Mouse (Mus musculus) hindbrain, postnatal 0 days (tissue): ENCODE data around the gene Nup133. TPM values are rescaled to one million over a fixed set of nuclear protein-coding genes. Genes with fewer than 3 reads are reported as not detected.

Source experiments
- ATAC-seq: fragments of 200-750 bp; cut with Nextera tagmentation; 2 replicates; pipeline ENCODE4 v1.8.0; 2017; ENCODE audit warnings: mild to moderate bottlenecking, moderate TSS enrichment, moderate library complexity
- DNase-seq: peaks from one replicate; pipeline ENCODE4 v3.0.0-alpha.2; 2015; ENCODE audit warnings: low spot score
- H3K27ac ChIP-seq: fragments of 300-500 bp; sonication (generic); 2 replicates; pipeline ENCODE4 v1.5.1; 2014; ENCODE audit warnings: mild to moderate bottlenecking
- H3K27me3 ChIP-seq: fragments of 300-500 bp; sonication (generic); 2 replicates; pipeline ENCODE4 v1.6.1; 2014; ENCODE audit warnings: low read length, mixed read lengths; ENCODE audit not compliant: insufficient read depth
- H3K36me3 ChIP-seq: fragments of 300-500 bp; sonication (generic); 2 replicates; pipeline ENCODE4 v1.6.1; 2014; ENCODE audit warnings: low read length, mixed read lengths; ENCODE audit not compliant: insufficient read depth
- H3K4me1 ChIP-seq: fragments of 300-500 bp; sonication (generic); 2 replicates; pipeline ENCODE4 v1.6.1; 2014; ENCODE audit warnings: antibody characterized with exemption, low read length, mixed read lengths; ENCODE audit not compliant: insufficient read depth
- H3K4me2 ChIP-seq: fragments of 300-500 bp; sonication (generic); 2 replicates; pipeline ENCODE4 v1.6.1; 2014; ENCODE audit warnings: low read depth, mild to moderate bottlenecking, low read length, moderate library complexity, mixed read lengths
- H3K4me3 ChIP-seq: fragments of 300-500 bp; sonication (generic); 2 replicates; pipeline ENCODE4 v1.5.1; 2014; ENCODE audit warnings: low read length
- H3K9ac ChIP-seq: fragments of 300-500 bp; sonication (generic); replicated peaks from 2 replicates; pipeline ENCODE4 v1.6.1; 2014; ENCODE audit warnings: mild to moderate bottlenecking, low read length, moderate library complexity, mixed read lengths
- H3K9me3 ChIP-seq: fragments of 300-500 bp; sonication (generic); 2 replicates; pipeline ENCODE4 v1.6.1; 2016; ENCODE audit warnings: low read length, mixed read lengths
- CTCF ChIP-seq: IDR thresholded peaks from 2 replicates; pipeline ENCODE4 v1.5.1; 2016; ENCODE audit warnings: antibody characterized with exemption, control low read depth, low read depth
- WGBS: fragments of 180-500 bp; shearing (Covaris S2); extraction: QIAGEN DNeasy Blood & Tissue Kit; methylation state at CpG from one replicate; pipeline ENCODE4 v1.1.7; 2014; 5-methylcytosine and 5-hydroxymethylcytosine counted together
- polyA plus RNA-seq: library from polyadenylated mRNA; unstranded; fragments of >200 nt; fragmentation: Nextera tagmentation; extraction: Ambion mirVana; gene quantifications from 2 replicates; pipeline ENCODE4 v1.2.1, GENCODE M21; 2015
- total RNA-seq: library from RNA; depleted of rRNA; stranded (reverse); fragments of >200 nt; gene quantifications from 2 replicates; pipeline ENCODE4 v1.2.3, GENCODE M21; 2014

Gene Nup133
- total and polyA plus RNA-seq, 2 experiments from 2014 or later: 15.4 to 36.3 TPM

GRCm38 (mm10) chr8:123925671-123926070, 23.4 kb downstream of the Nup133 start:
- Histone ChIP-seq H3K9ac (no peak overlapping the region), H3K4me2 (no peak overlapping the region), H3K4me1 (no peaks in the 10 kb centered on the region), H3K27me3 (no peaks in the 10 kb centered on the region), H3K9me3 (no peaks in the 10 kb centered on the region), H3K4me3 (no peak overlapping the region), H3K27ac (no peak overlapping the region), H3K36me3 (peaks cover 53% of the 10 kb centered on the region)
- ATAC-seq (no peak), DNase-seq (no peak)
- TF ChIP-seq CTCF: no peak
- 95% methylated on average over 3 of the region's 3 CpGs for WGBS

GRCm38 (mm10) chr8:123924719-123925118, 24.3 kb downstream of the Nup133 start:
- Histone ChIP-seq H3K36me3 (peaks cover 53% of the 10 kb centered on the region), H3K9ac (no peak overlapping the region), H3K9me3 (no peaks in the 10 kb centered on the region), H3K4me3 (no peak overlapping the region), H3K4me2 (no peak overlapping the region), H3K27ac (no peak overlapping the region), H3K27me3 (no peaks in the 10 kb centered on the region), H3K4me1 (no peaks in the 10 kb centered on the region)
- peak; percentile 94 for ATAC-seq
- 16% methylated on average over 2 of the region's 2 CpGs for WGBS
- TF ChIP-seq CTCF: peak; percentile 97
- DNase-seq: peak; percentile 90

GRCm38 (mm10) chr8:123914635-123915034, 34.4 kb downstream of the Nup133 start:
- peaks cover 74% of the 10 kb centered on the region for H3K36me3 ChIP-seq
- no peaks in the 10 kb centered on the region for H3K4me1 ChIP-seq
- no peak overlapping the region for H3K4me3 ChIP-seq
- no peak for DNase-seq
- H3K9ac ChIP-seq: no peak overlapping the region
- ATAC-seq: no peak
- H3K27me3 ChIP-seq: no peaks in the 10 kb centered on the region
- TF ChIP-seq CTCF: no peak
- WGBS: 93% methylated on average over 3 of the region's 3 CpGs
- H3K27ac ChIP-seq: no peak overlapping the region
- H3K9me3 ChIP-seq: no peaks in the 10 kb centered on the region
- H3K4me2 ChIP-seq: no peak overlapping the region

GRCm38 (mm10) chr8:123912265-123912664, 36.8 kb downstream of the Nup133 start:
- H3K4me1 ChIP-seq: no peaks in the 10 kb centered on the region
- ATAC-seq: no peak
- H3K27me3 ChIP-seq: no peaks in the 10 kb centered on the region
- H3K9me3 ChIP-seq: no peaks in the 10 kb centered on the region
- no peak for TF ChIP-seq CTCF
- peaks cover 76% of the 10 kb centered on the region for H3K36me3 ChIP-seq
- no peak overlapping the region for H3K4me2 ChIP-seq
- no peak overlapping the region for H3K9ac ChIP-seq
- 89% methylated on average over 4 of the region's 4 CpGs for WGBS
- H3K4me3 ChIP-seq: no peak overlapping the region
- no peak for DNase-seq
- H3K27ac ChIP-seq: no peak overlapping the region

- DNase-seq: no peak
- Histone ChIP-seq H3K36me3 (peaks cover 72% of the 10 kb centered on the region), H3K9ac (no peak overlapping the region), H3K4me2 (no peak overlapping the region), H3K4me1 (no peaks in the 10 kb centered on the region), H3K27me3 (no peaks in the 10 kb centered on the region), H3K9me3 (no peaks in the 10 kb centered on the region), H3K4me3 (no peak overlapping the region), H3K27ac (no peak overlapping the region)
- no peak for TF ChIP-seq CTCF
- no peak for ATAC-seq
- 85% methylated on average over 6 of the region's 6 CpGs for WGBS
These were observed 41.5 kb downstream of the Nup133 start for GRCm38 (mm10) chr8:123907604-123908003.

GRCm38 (mm10) chr8:123902653-123903052, 46.4 kb downstream of the Nup133 start:
- Histone ChIP-seq H3K9me3 (no peaks in the 10 kb centered on the region), H3K36me3 (peaks cover 55% of the 10 kb centered on the region), H3K4me3 (no peak overlapping the region), H3K27me3 (no peaks in the 10 kb centered on the region), H3K9ac (no peak overlapping the region), H3K27ac (no peak overlapping the region), H3K4me2 (no peak overlapping the region), H3K4me1 (no peaks in the 10 kb centered on the region)
- no peak for DNase-seq
- TF ChIP-seq CTCF: no peak
- ATAC-seq: no peak
- 88% methylated on average over 7 of the region's 7 CpGs for WGBS

- H3K27ac ChIP-seq: no peak overlapping the region
- no peak overlapping the region for H3K4me3 ChIP-seq
- ATAC-seq (no peak), DNase-seq (no peak)
- no peak for TF ChIP-seq CTCF
- H3K4me1 ChIP-seq: no peaks in the 10 kb centered on the region
- WGBS: 94% methylated on average over 7 of the region's 7 CpGs
- H3K9me3 ChIP-seq: no peaks in the 10 kb centered on the region
- no peak overlapping the region for H3K9ac ChIP-seq
- H3K36me3 ChIP-seq: peaks cover 30% of the 10 kb centered on the region
- H3K4me2 ChIP-seq: no peak overlapping the region
- peaks cover 9% of the 10 kb centered on the region; the same call in 1 of the 2 replicates for H3K27me3 ChIP-seq
These were observed 49.7 kb downstream of the Nup133 start for GRCm38 (mm10) chr8:123899366-123899765.
